Mouse (Mus musculus): ENCODE measurements at regions not wholly inside any gene's neighbourhood (a gene's known extent, or its start where the extent isn't known, plus 50 kb on each side); places are given as distances from the start of the nearest gene placed in this dataset.

DNA sequence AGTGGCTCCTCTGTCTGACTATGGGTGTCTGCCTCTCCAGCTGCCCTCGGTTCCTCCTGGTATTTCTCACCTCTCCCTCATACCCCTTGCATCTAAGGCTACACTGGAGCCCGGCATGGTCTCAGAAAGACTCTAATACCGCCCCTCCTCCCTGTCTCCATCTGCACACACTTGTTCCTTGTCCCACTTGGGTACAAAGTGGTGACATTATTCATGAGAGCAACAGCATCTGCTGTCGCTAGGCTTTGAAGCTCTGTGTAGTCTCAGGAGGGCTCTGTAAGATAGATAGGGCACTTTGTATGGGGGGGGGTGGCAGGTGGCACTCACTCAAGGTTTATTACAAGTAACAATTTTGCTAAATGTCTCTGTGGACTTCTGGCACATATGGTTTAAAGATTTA lies 229.7 kb downstream of the Opa1 start:
- H3K4me2 ChIP-seq (replicated peaks), result no peak overlapping the region
- no peak; the same call in 1 of the 2 replicates for ATAC-seq (ENCODE audit: low FRiP score, low read depth)
- H3K9ac ChIP-seq (replicated peaks), result no peak overlapping the region
- 61% methylated on average over 4 of the region's 4 CpGs for whole genome bisulfite sequencing
- peaks cover 11% of the 10 kb centered on the region for H3K4me1 ChIP-seq
- H3K9me3 ChIP-seq, result no peaks in the 10 kb centered on the region
- peaks cover 71% of the 10 kb centered on the region for H3K27me3 ChIP-seq
- H3K27ac ChIP-seq (replicated peaks), result no peak overlapping the region
- no peaks in the 10 kb centered on the region for H3K36me3 ChIP-seq
- no peak overlapping the region for H3K4me3 ChIP-seq

- peak overlapping the region; percentile 58 for H3K4me3 ChIP-seq
- peak overlapping the region; percentile 94 for H3K4me2 ChIP-seq (replicated peaks)
- H3K9ac ChIP-seq (replicated peaks), result peak overlapping the region; percentile 84
- no peaks in the 10 kb centered on the region for H3K9me3 ChIP-seq
- 5% methylated on average over 31 of the region's 31 CpGs for WGBS
- H3K27ac ChIP-seq (replicated peaks), result peak overlapping the region; percentile 77
- H3K4me1 ChIP-seq, result peaks cover 28% of the 10 kb centered on the region
- peak; percentile 51 for ATAC-seq (ENCODE audit: low FRiP score, low read depth)
- H3K27me3 ChIP-seq, result peaks cover 88% of the 10 kb centered on the region
- H3K36me3 ChIP-seq, result no peaks in the 10 kb centered on the region
Observed at GRCm38 (mm10) chr16:29813411-29814038, 234.4 kb downstream of the Opa1 start.

GRCm38 (mm10) chr16:29814039-29814438 lies 234.9 kb downstream of the Opa1 start:
- H3K27me3 ChIP-seq, result peaks cover 84% of the 10 kb centered on the region
- peak overlapping the region; percentile 77 for H3K27ac ChIP-seq (replicated peaks)
- WGBS, result under 1% methylated on average over 32 of the region's 32 CpGs
- H3K4me3 ChIP-seq, result peak overlapping the region; percentile 58
- H3K9ac ChIP-seq (replicated peaks), result peak overlapping the region; percentile 84
- no peaks in the 10 kb centered on the region for H3K36me3 ChIP-seq
- peaks cover 33% of the 10 kb centered on the region for H3K4me1 ChIP-seq
- H3K9me3 ChIP-seq, result no peaks in the 10 kb centered on the region
- ATAC-seq (ENCODE audit: low FRiP score, low read depth), result peak; percentile 81
- H3K4me2 ChIP-seq (replicated peaks), result peak overlapping the region; percentile 94

- peaks cover 85% of the 10 kb centered on the region for H3K27me3 ChIP-seq
Observed at GRCm38 (mm10) chr16:29814655-29815054, 235.5 kb downstream of the Opa1 start.

GRCm38 (mm10) chr16:29815200-29815599 lies 236.1 kb downstream of the Opa1 start:
- no peak for ATAC-seq (ENCODE audit: low FRiP score, low read depth)
- Histone ChIP-seq H3K27me3 (peaks cover 88% of the 10 kb centered on the region), H3K36me3 (no peaks in the 10 kb centered on the region), H3K9me3 (no peaks in the 10 kb centered on the region), H3K4me1 (peaks cover 31% of the 10 kb centered on the region), H3K9ac (replicated peaks) (no peak overlapping the region), H3K4me3 (no peak overlapping the region), H3K4me2 (replicated peaks) (no peak overlapping the region), H3K27ac (replicated peaks) (no peak overlapping the region)
- 71% methylated on average over 2 of the region's 2 CpGs for WGBS

More at GRCm38 (mm10) chr16:29814655-29815054, 235.5 kb downstream of the Opa1 start:
- H3K27ac ChIP-seq (replicated peaks), result no peak overlapping the region
- peak overlapping the region; percentile 94 for H3K4me2 ChIP-seq (replicated peaks)
- H3K36me3 ChIP-seq, result no peaks in the 10 kb centered on the region
- no peak overlapping the region; the same call in 1 of the 2 replicates for H3K4me3 ChIP-seq
- no peak overlapping the region for H3K9ac ChIP-seq (replicated peaks)
- H3K9me3 ChIP-seq, result no peaks in the 10 kb centered on the region
- WGBS, result 57% methylated on average over 2 of the region's 2 CpGs
- 0 out of 2 replicates have a peak, but pooled peaks have one; percentile 7 for ATAC-seq (ENCODE audit: low FRiP score, low read depth)
- peaks cover 31% of the 10 kb centered on the region for H3K4me1 ChIP-seq

DNA sequence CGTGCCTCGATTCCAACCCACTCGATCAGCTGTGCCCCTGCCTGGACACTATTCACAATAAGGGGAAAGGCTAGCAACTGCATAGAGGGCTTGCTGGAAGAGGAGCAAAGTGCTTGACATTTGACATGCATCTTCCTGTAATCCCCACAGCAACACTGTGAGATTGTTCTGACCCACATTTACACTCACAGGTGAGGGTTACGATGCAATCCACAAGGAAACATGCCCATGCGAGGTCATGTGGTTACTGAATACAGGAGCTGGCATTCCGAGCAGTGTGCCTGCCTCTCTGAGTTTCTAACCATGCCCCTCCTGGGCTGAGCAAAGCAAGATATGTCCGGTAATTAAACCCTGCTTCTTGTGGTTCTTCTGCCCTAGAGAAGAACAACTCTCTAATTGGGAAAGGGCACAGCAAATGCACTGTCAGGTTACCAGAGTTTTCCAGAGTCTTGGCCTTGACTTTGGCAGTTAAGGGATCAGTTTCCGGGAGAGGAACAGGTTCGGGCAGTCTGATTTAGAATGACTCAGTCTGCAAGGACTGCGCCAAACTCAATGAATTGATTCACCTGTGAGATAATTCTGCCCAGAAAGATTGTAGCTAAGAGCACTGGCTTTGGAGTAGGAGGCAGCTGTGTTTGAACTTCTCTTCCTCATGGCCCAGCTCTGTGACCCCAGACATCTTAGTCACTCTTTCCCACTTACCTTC lies 236.7 kb downstream of the Opa1 start:
- Histone ChIP-seq H3K9ac (replicated peaks) (no peak overlapping the region), H3K27me3 (peaks cover 88% of the 10 kb centered on the region), H3K9me3 (no peaks in the 10 kb centered on the region), H3K4me1 (peaks cover 31% of the 10 kb centered on the region), H3K27ac (replicated peaks) (no peak overlapping the region), H3K36me3 (no peaks in the 10 kb centered on the region), H3K4me3 (no peak overlapping the region), H3K4me2 (replicated peaks) (no peak overlapping the region)
- WGBS, result 88% methylated on average over 10 of the region's 10 CpGs
- no peak for ATAC-seq (ENCODE audit: low FRiP score, low read depth)

GRCm38 (mm10) chr16:29816681-29817369 lies 237.7 kb downstream of the Opa1 start:
- no peak overlapping the region for H3K27ac ChIP-seq (replicated peaks)
- 74% methylated on average over 10 of the region's 10 CpGs for WGBS
- H3K4me2 ChIP-seq (replicated peaks), result no peak overlapping the region
- peaks cover 88% of the 10 kb centered on the region for H3K27me3 ChIP-seq
- no peaks in the 10 kb centered on the region for H3K36me3 ChIP-seq
- H3K9me3 ChIP-seq, result no peaks in the 10 kb centered on the region
- H3K4me3 ChIP-seq, result no peak overlapping the region
- no peak overlapping the region for H3K9ac ChIP-seq (replicated peaks)
- no peak for ATAC-seq (ENCODE audit: low FRiP score, low read depth)
- H3K4me1 ChIP-seq, result peaks cover 31% of the 10 kb centered on the region

- Histone ChIP-seq H3K4me1 (peaks cover 22% of the 10 kb centered on the region), H3K27me3 (peaks cover 76% of the 10 kb centered on the region), H3K36me3 (no peaks in the 10 kb centered on the region), H3K9ac (replicated peaks) (no peak overlapping the region), H3K4me3 (no peak overlapping the region), H3K27ac (replicated peaks) (no peak overlapping the region), H3K4me2 (replicated peaks) (no peak overlapping the region), H3K9me3 (no peaks in the 10 kb centered on the region)
- ATAC-seq (ENCODE audit: low FRiP score, low read depth), result no peak
- WGBS, result 59% methylated on average over 7 of the region's 7 CpGs
Observed at GRCm38 (mm10) chr16:29818807-29819440, 239.8 kb downstream of the Opa1 start.

DNA sequence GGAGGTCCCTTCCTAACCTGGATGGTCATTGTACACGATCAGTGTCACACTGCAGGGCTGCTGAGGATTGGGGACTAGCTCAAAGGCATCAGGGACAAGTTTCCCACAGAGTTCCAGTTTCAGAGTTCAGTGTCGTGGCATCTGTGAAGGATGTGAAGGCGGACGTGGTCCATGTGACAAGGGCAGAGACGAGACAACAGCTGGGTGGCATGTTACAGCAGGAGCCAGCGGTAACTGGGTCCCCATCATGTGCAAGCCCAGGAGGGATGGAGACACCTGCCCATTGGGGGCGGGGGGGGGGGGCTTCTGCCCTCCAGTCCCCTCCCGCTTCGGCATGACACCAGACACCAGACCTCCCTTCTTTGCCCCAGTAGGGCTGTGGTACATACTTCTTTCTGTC lies 241.6 kb downstream of the Opa1 start:
- no peak overlapping the region for H3K9ac ChIP-seq (replicated peaks)
- H3K4me2 ChIP-seq (replicated peaks), result no peak overlapping the region
- H3K4me1 ChIP-seq, result peaks cover 15% of the 10 kb centered on the region
- 80% methylated on average over 9 of the region's 9 CpGs for WGBS
- H3K27me3 ChIP-seq, result peaks cover 58% of the 10 kb centered on the region
- no peak overlapping the region for H3K27ac ChIP-seq (replicated peaks)
- H3K9me3 ChIP-seq, result no peaks in the 10 kb centered on the region
- no peaks in the 10 kb centered on the region for H3K36me3 ChIP-seq
- no peak for ATAC-seq (ENCODE audit: low FRiP score, low read depth)
- no peak overlapping the region for H3K4me3 ChIP-seq

DNA sequence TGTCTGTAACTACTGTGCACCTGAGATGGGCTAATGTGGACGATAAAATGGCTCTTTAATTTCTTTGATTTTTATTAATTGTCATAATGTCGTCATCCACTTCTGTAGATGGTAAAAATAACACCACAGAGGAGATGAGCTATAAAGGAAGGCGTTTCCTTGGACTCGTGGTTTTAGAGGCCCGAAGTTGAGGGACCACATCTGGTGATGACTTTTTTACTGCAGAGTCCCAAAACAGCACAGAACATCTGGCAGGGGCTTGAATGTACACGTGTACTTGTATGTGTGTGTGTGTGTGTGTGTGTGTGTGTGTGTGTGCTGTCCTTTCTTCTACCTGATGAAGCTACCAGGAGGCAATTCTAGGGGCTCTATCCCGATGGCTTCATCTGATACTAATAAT lies 242.1 kb upstream of the Hes1 start:
- Histone ChIP-seq H3K9me3 (no peaks in the 10 kb centered on the region), H3K4me1 (peaks cover 12% of the 10 kb centered on the region), H3K36me3 (no peaks in the 10 kb centered on the region), H3K27me3 (peaks cover 47% of the 10 kb centered on the region), H3K4me2 (replicated peaks) (no peak overlapping the region), H3K4me3 (no peak overlapping the region), H3K27ac (replicated peaks) (no peak overlapping the region), H3K9ac (replicated peaks) (no peak overlapping the region)
- no peak for ATAC-seq (ENCODE audit: low FRiP score, low read depth)
- WGBS, result 93% methylated on average over 7 of the region's 7 CpGs

DNA sequence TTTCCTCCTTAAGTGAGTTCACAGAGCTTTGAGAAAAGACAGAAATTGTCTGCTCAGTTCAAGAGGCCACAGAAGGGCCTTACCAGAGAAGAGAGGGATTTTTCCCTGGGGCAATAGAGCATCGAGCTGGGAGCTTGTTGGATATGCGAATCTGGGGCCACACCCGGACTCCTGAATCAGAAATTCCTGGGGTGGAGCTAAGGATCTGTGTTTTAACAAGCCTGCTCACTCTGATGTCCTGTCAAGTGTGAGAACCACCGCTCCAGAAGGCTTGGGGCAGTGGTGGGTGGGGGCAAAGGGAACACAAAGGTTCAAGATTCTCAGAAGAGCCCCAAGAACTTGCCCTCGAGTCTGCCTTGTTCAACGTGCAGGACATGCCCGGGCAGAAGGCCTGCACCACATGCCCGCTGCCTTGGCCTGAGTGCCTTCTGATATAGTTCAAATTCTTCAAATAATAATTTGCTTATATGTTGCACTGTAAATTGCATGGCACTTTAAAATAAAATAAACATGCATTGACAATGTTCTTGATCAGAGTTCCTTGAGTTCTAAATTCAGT lies 241.3 kb upstream of the Hes1 start:
- H3K4me1 ChIP-seq, result peaks cover 6% of the 10 kb centered on the region; the same call in 1 of the 2 replicates
- H3K27me3 ChIP-seq, result peaks cover 42% of the 10 kb centered on the region
- no peaks in the 10 kb centered on the region for H3K36me3 ChIP-seq
- no peak overlapping the region for H3K9ac ChIP-seq (replicated peaks)
- no peak overlapping the region for H3K4me3 ChIP-seq
- no peaks in the 10 kb centered on the region for H3K9me3 ChIP-seq
- no peak for ATAC-seq (ENCODE audit: low FRiP score, low read depth)
- no peak overlapping the region for H3K4me2 ChIP-seq (replicated peaks)
- H3K27ac ChIP-seq (replicated peaks), result no peak overlapping the region
- WGBS, result 69% methylated on average over 8 of the region's 8 CpGs
